Mouse (Mus musculus) testis, postnatal 14 days (tissue): ENCODE results near the gene Reep3.
A peak's percentile ranks its signal among the peaks of the same experiment; 100 is the strongest.
"Not testable (repeated sequence)": the region's sequence is repeated elsewhere in the genome, so short reads cannot be mapped to it uniquely, and the experiment has no call there.

ENCODE experiments used
- DNase-seq: peaks from one replicate; pipeline ENCODE4 v3.0.0; 2021; ENCODE audit warnings: low spot score

Reep3 gene

GRCm38 (mm10) chr10:67096621-67097436 lies at the start of gene Reep3:
Gene Reep3, minus strand, starts transcription at chr10:67096945.
- DNase-seq: peak; percentile 60

- DNase-seq: no peak
Measured at GRCm38 (mm10) chr10:67145623-67146022, 48.9 kb upstream of the Reep3 start.

GRCm38 (mm10) chr10:67144269-67144668 lies 47.5 kb upstream of the Reep3 start:
- DNase-seq: no peak

- no peak for DNase-seq
Measured at GRCm38 (mm10) chr10:67143661-67144060, 46.9 kb upstream of the Reep3 start.

GRCm38 (mm10) chr10:67137437-67137836 lies 40.7 kb upstream of the Reep3 start:
- DNase-seq: no peak

GRCm38 (mm10) chr10:67134322-67134721 lies 37.6 kb upstream of the Reep3 start:
- DNase-seq: no peak

GRCm38 (mm10) chr10:67131709-67132108 lies 35.0 kb upstream of the Reep3 start:
- DNase-seq: no peak

GRCm38 (mm10) chr10:67129531-67129930 lies 32.8 kb upstream of the Reep3 start:
- DNase-seq: no peak

- DNase-seq: peak; percentile 80
Measured at GRCm38 (mm10) chr10:67126859-67127758, 30.4 kb upstream of the Reep3 start.

GRCm38 (mm10) chr10:67126061-67126858 lies 29.5 kb upstream of the Reep3 start:
- peak; percentile 76 for DNase-seq

- no peak for DNase-seq
Measured at GRCm38 (mm10) chr10:67124156-67124555, 27.4 kb upstream of the Reep3 start.

GRCm38 (mm10) chr10:67123756-67124155 lies 27.0 kb upstream of the Reep3 start:
- DNase-seq: no peak

- no peak for DNase-seq
Measured at GRCm38 (mm10) chr10:67120640-67121039, 23.9 kb upstream of the Reep3 start.

GRCm38 (mm10) chr10:67120180-67120579 lies 23.4 kb upstream of the Reep3 start:
- no peak for DNase-seq

GRCm38 (mm10) chr10:67119291-67119690 lies 22.5 kb upstream of the Reep3 start:
- no peak for DNase-seq

GRCm38 (mm10) chr10:67116251-67116650 lies 19.5 kb upstream of the Reep3 start:
- DNase-seq: no peak

- no peak for DNase-seq
Measured at GRCm38 (mm10) chr10:67115666-67116091, 18.9 kb upstream of the Reep3 start.

GRCm38 (mm10) chr10:67115115-67115514 lies 18.4 kb upstream of the Reep3 start:
- no peak for DNase-seq

- no peak for DNase-seq
Measured at GRCm38 (mm10) chr10:67113833-67114232, 17.1 kb upstream of the Reep3 start.

GRCm38 (mm10) chr10:67112967-67113366 lies 16.2 kb upstream of the Reep3 start:
- not testable (repeated sequence) for DNase-seq

GRCm38 (mm10) chr10:67111799-67112177 lies 15.0 kb upstream of the Reep3 start:
- DNase-seq: no peak
